Mouse (Mus musculus): ENCODE results near the gene Mfap5.
"Not testable (repeated sequence)": the region's sequence is repeated elsewhere in the genome, so short reads cannot be mapped to it uniquely, and the experiment has no call there.

DNA sequence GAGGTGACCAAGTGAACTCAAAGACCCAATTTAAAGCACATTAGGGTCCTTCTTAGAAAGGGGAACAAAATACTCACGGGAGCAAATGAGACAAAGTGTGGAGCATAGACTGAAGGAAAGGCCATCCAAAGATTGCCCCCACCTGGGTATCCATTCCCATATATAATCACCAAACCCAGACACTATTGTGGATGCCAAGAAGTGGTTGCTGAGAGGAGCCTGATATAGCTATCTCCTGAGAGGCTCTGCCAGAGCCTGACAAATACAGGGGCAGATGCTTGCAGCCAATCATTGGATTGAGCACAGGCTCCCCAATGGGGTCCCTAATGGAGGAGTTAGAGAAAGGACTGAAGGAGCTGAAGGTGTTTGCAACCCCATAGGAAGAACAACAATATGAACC, 69.4 kb downstream of the Mfap5 start:
- TF ChIP-seq CTCF (IDR thresholded peaks at IDR 0.05; ENCODE audit: control insufficient read depth, insufficient read depth, low read length); POLR2A (IDR thresholded peaks at IDR 0.05; ENCODE audit: borderline replicate concordance, control insufficient read depth, low read depth, low read length): not testable (repeated sequence)

All from bone marrow, adult 2 months (tissue).